Mouse (Mus musculus): ENCODE measurements around the gene Gm49416.
"Not testable (repeated sequence)": the region's sequence is repeated elsewhere in the genome, so short reads cannot be mapped to it uniquely, and the experiment has no call there.

The Gm49416 gene

GRCm38 (mm10) chr19:8880311-8881033 lies 8.3 kb upstream of the Gm49416 start, which contains the start of gene Uqcc3:
TSS of gene Uqcc3 (minus strand) at chr19:8880923.
- peak; percentile 83 for DNase-seq (ENCODE audit: low spot score)

- no peak for DNase-seq (ENCODE audit: low spot score)
These were observed 7.7 kb upstream of the Gm49416 start for GRCm38 (mm10) chr19:8881034-8881392.

- no peak for DNase-seq (ENCODE audit: low spot score)
These were observed 5.1 kb upstream of the Gm49416 start, which contains the start of the genes Lbhd1 and Gm49403 for GRCm38 (mm10) chr19:8883616-8884015. TSS of gene Lbhd1 (plus strand) at chr19:8883732. TSS of gene Gm49403 (plus strand) at chr19:8883930.

- no peak for DNase-seq (ENCODE audit: low spot score)
These were observed 1.7 kb upstream of the Gm49416 start for GRCm38 (mm10) chr19:8886916-8887584.

GRCm38 (mm10) chr19:8887585-8888463 lies 902 bp upstream of the Gm49416 start:
- DNase-seq (ENCODE audit: low spot score), result no peak

- peak; percentile 65 for DNase-seq (ENCODE audit: low spot score)
These were observed 4.4 kb downstream of the Gm49416 start, which contains the start of gene Ints5 for GRCm38 (mm10) chr19:8892829-8893766. TSS of gene Ints5 (plus strand) at chr19:8893005.

- no peak for DNase-seq (ENCODE audit: low spot score)
These were observed 6.8 kb downstream of the Gm49416 start for GRCm38 (mm10) chr19:8895397-8895960.

- not testable (repeated sequence) for DNase-seq (ENCODE audit: low spot score)
These were observed 7.5 kb downstream of the Gm49416 start for GRCm38 (mm10) chr19:8896231-8896630.

- not testable (repeated sequence) for DNase-seq (ENCODE audit: low spot score)
These were observed 8.6 kb downstream of the Gm49416 start for GRCm38 (mm10) chr19:8897211-8897864.

- peak; percentile 93 for DNase-seq (ENCODE audit: low spot score)
These were observed 9.3 kb downstream of the Gm49416 start, which contains the start of gene Ganab for GRCm38 (mm10) chr19:8897865-8898495. TSS of gene Ganab (plus strand) at chr19:8898071.

- no peak for DNase-seq (ENCODE audit: low spot score)
These were observed 9.8 kb downstream of the Gm49416 start for GRCm38 (mm10) chr19:8898576-8898975.

GRCm38 (mm10) chr19:8899079-8899478 lies 10.4 kb downstream of the Gm49416 start:
- DNase-seq (ENCODE audit: low spot score), result no peak

- DNase-seq (ENCODE audit: low spot score), result no peak
These were observed 14.7 kb downstream of the Gm49416 start for GRCm38 (mm10) chr19:8903412-8903811.

- no peak for DNase-seq (ENCODE audit: low spot score)
These were observed 19.8 kb downstream of the Gm49416 start for GRCm38 (mm10) chr19:8908531-8908930.

- DNase-seq (ENCODE audit: low spot score), result no peak
These were observed 23.1 kb downstream of the Gm49416 start for GRCm38 (mm10) chr19:8911810-8912209.

GRCm38 (mm10) chr19:8914212-8914611 lies 25.5 kb downstream of the Gm49416 start:
- no peak for DNase-seq (ENCODE audit: low spot score)

GRCm38 (mm10) chr19:8919000-8919399 lies 30.3 kb downstream of the Gm49416 start:
- DNase-seq (ENCODE audit: low spot score), result no peak

- DNase-seq (ENCODE audit: low spot score), result no peak
These were observed 31.0 kb downstream of the Gm49416 start for GRCm38 (mm10) chr19:8919684-8920072.

- DNase-seq (ENCODE audit: low spot score), result peak; percentile 87
These were observed 31.5 kb downstream of the Gm49416 start, which contains the start of gene B3gat3 for GRCm38 (mm10) chr19:8920073-8920736. TSS of gene B3gat3 (plus strand) at chr19:8920374.

Measured in left cerebral cortex, adult 11 months (tissue).